Mouse (Mus musculus) myocyte (in vitro differentiated cells): ENCODE measurements around the gene Peg12.
A peak's percentile ranks its signal among the peaks of the same experiment; 100 is the strongest.

ENCODE experiments used
- CEBPB ChIP-seq: IDR thresholded peaks from 2 replicates; pipeline ENCODE4 v1.6.1; 2011; ENCODE audit warnings: mild to moderate bottlenecking, moderate library complexity; ENCODE audit not compliant: poor library complexity, insufficient read depth, severe bottlenecking
- MAX ChIP-seq: IDR thresholded peaks from one replicate; pipeline ENCODE4 v1.6.1; 2011; ENCODE audit warnings: low read depth, mild to moderate bottlenecking, control low read depth
- MYOD1 ChIP-seq, 3 experiments: IDR thresholded peaks; one replicate each; pipeline ENCODE4 v1.6.1; 2011; ENCODE audit warnings: control low read depth in 2 of 3, low read depth in 2 of 3, mild to moderate bottlenecking in 2 of 3, moderate library complexity in 1 of 3; ENCODE audit not compliant: insufficient read length in 2 of 3, control insufficient read depth in 1 of 3
- POLR2A ChIP-seq: IDR thresholded peaks from one replicate; pipeline ENCODE4 v1.6.1; 2011; ENCODE audit warnings: low read depth, mild to moderate bottlenecking, control low read depth, moderate library complexity; ENCODE audit not compliant: insufficient read length
- POLR2AphosphoS2 ChIP-seq: IDR thresholded peaks from one replicate; pipeline ENCODE4 v1.6.1; 2011; ENCODE audit warnings: low read depth, control low read depth; ENCODE audit not compliant: insufficient read length
- REST ChIP-seq: IDR thresholded peaks from one replicate; pipeline ENCODE4 v1.6.1; 2011; ENCODE audit warnings: mild to moderate bottlenecking, control low read depth, moderate library complexity; ENCODE audit not compliant: insufficient read depth, insufficient read length
- TCF12 ChIP-seq: IDR thresholded peaks from one replicate; pipeline ENCODE4 v1.6.1; 2011; ENCODE audit warnings: mild to moderate bottlenecking, control low read depth; ENCODE audit not compliant: poor library complexity, insufficient read depth, severe bottlenecking
- USF1 ChIP-seq: IDR thresholded peaks from one replicate; pipeline ENCODE4 v1.6.1; 2011; ENCODE audit warnings: low read depth, mild to moderate bottlenecking, control low read depth, moderate library complexity

GRCm38 (mm10) chr7:62462229-62463006 lies 1.9 kb downstream of the Peg12 start:
- TF ChIP-seq POLR2A (no peak), TCF12 (no peak), REST (no peak), CEBPB (no peak), MAX (no peak), MYOD1 (IDR thresholded peaks at IDR 0.05; ENCODE audit: control insufficient read depth in 1 of 3, insufficient read length in 2 of 3, low read depth in 2 of 3) (peak in 1 of 3 experiments; percentile 1), USF1 (no peak), POLR2AphosphoS2 (no peak)
